Mouse (Mus musculus) skeletal muscle tissue, postnatal 0 days (tissue): Measurements from ENCODE around the gene Clca4a. TPM values are rescaled to one million over a fixed set of nuclear protein-coding genes. Genes with fewer than 3 reads are reported as not detected.

Experiments
- polyA plus RNA-seq: library from polyadenylated mRNA; unstranded; fragments of >200 nt; fragmentation: Nextera tagmentation; extraction: Ambion mirVana; gene quantifications from 2 replicates; pipeline ENCODE4 v1.2.1, GENCODE M21; 2015

The Clca4a gene
- polyA plus RNA-seq = not detected in 2 replicates

GRCm38 (mm10) chr3:144974945-144975344 is at the start of gene Clca4a:
TSS of gene Clca4a (minus strand) at chr3:144975045.

GRCm38 (mm10) chr3:144932335-144932734 is 42.5 kb downstream of the Clca4a start, which contains the start of gene Clca4b:
TSS of gene Clca4b (minus strand) at chr3:144932529.

Other genes starting within 250 kb of the Clca4a start
- 1.4 and 2.2 TPM in 2 replicates for gene Clca3a1, start 214.1 kb downstream of the Clca4a start, polyA plus RNA-seq
- gene Clca3a2, start 155.6 kb downstream of the Clca4a start, polyA plus RNA-seq = 1.1 TPM in 1 of 2 replicates, not detected in the other
- gene Clca3b, start 125.7 kb downstream of the Clca4a start, polyA plus RNA-seq = not detected in 2 replicates
- not detected in 2 replicates for gene Clca4b, start 42.5 kb downstream of the Clca4a start, polyA plus RNA-seq
- gene Clca1, start 57.7 kb upstream of the Clca4a start, polyA plus RNA-seq = not detected in 2 replicates
- gene Clca2, start 124.4 kb upstream of the Clca4a start, polyA plus RNA-seq = 0.27 and 0.71 TPM in 2 replicates
- 7.2 and 8.1 TPM in 2 replicates for gene Odf2l, start 143.5 kb upstream of the Clca4a start, polyA plus RNA-seq